12 mouse cellular contexts compared by ENCODE assay signal in the genomic region with DNA sequence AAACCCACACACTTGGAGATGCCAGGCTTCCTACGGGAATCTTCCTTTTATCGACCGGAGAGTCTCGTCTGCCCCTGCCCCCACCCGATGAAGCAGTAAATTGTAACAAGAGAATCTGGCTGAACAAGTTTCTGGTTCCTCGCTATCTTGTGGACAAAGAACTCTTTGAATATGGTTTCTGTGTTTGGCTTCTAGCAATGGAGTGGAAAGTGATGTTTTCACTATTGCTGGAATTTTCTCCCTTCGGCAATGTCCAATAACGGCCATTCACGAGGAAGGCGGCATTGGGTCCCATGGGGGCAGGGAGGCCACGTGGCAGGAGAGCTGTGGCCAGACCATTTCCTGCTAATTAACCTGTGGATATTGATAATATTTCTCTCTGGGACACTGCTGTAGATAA. TPM values are rescaled to one million over a fixed set of nuclear protein-coding genes. Genes with fewer than 3 reads are reported as not detected.
A peak's percentile ranks its signal among the peaks of the same experiment; 100 is the strongest.
DNase-seq lines count a peak whose midpoint lies in the region; ATAC-seq and TF ChIP-seq lines count a peak whose summit lies in the region.
"Had no signal": no experiment of that assay in that cellular context is flagged by ENCODE, and none has a peak within 500 bp of the region (broad histone marks: within the 10 kb centered on the region; RNA-seq: fewer than 3 reads in every experiment).

No protein-coding gene starts in this region.

- H3K36me3 ChIP-seq in hindbrain, embryonic 10.5 days, result no peaks in the 10 kb centered on the region
- H3K36me3 ChIP-seq in hindbrain, embryonic 13.5 days, result no peaks in the 10 kb centered on the region
- H3K36me3 ChIP-seq in embryonic facial prominence, embryonic 14.5 days (ENCODE audit: control insufficient read depth, insufficient read depth, low read length), result no peaks in the 10 kb centered on the region
- H3K36me3 ChIP-seq in limb, embryonic 14.5 days (ENCODE audit: control insufficient read depth, insufficient read depth, low read length), result no peaks in the 10 kb centered on the region
- H3K36me3 ChIP-seq: midbrain, embryonic 15.5 days had no signal

- H3K9ac ChIP-seq in hindbrain, embryonic 13.5 days, result no peak overlapping the region
- no peak overlapping the region; the same call in 1 of the 2 replicates for H3K9ac ChIP-seq in embryonic facial prominence, embryonic 14.5 days (ENCODE audit: low read depth, low read length)
- peak overlapping the region; percentile 13; the same call in 1 of the 2 replicates for H3K9ac ChIP-seq in limb, embryonic 14.5 days (ENCODE audit: low read depth, low read length, severe bottlenecking)
- H3K9ac ChIP-seq: midbrain, embryonic 15.5 days had no signal

- intact Hi-C loops in left cerebral cortex, postnatal 36 days (cut with DNase I), result no loop called here

- peak overlapping the region; percentile 82 for H3K27ac ChIP-seq in hindbrain, embryonic 10.5 days
- H3K27ac ChIP-seq in hindbrain, embryonic 13.5 days, result no peak overlapping the region
- H3K27ac ChIP-seq in embryonic facial prominence, embryonic 14.5 days (replicated peaks; ENCODE audit: low read depth, low read length), result peak overlapping the region; percentile 86
- peak overlapping the region; percentile 21 for H3K27ac ChIP-seq in limb, embryonic 14.5 days (replicated peaks; ENCODE audit: low read depth, low read length)
- H3K27ac ChIP-seq: midbrain, embryonic 15.5 days had no signal

- H3K27me3 ChIP-seq in hindbrain, embryonic 10.5 days (ENCODE audit: insufficient read depth, poor library complexity, severe bottlenecking), result peaks cover 28% of the 10 kb centered on the region
- H3K27me3 ChIP-seq in hindbrain, embryonic 13.5 days, result peaks cover 2% of the 10 kb centered on the region
- H3K27me3 ChIP-seq in embryonic facial prominence, embryonic 14.5 days (replicated peaks; ENCODE audit: control insufficient read depth, insufficient read depth, low read length), result no peaks in the 10 kb centered on the region
- no peaks in the 10 kb centered on the region for H3K27me3 ChIP-seq in limb, embryonic 14.5 days (ENCODE audit: control insufficient read depth, insufficient read depth, low read length)
- H3K27me3 ChIP-seq: midbrain, embryonic 15.5 days had no signal

- H3K4me3 ChIP-seq in hindbrain, embryonic 10.5 days, result peak overlapping the region; percentile 1; the same call in 1 of the 2 replicates
- H3K4me3 ChIP-seq in hindbrain, embryonic 13.5 days, result no peak overlapping the region
- H3K4me3 ChIP-seq in embryonic facial prominence, embryonic 14.5 days (ENCODE audit: low read depth, low read length), result peak overlapping the region; percentile 2; the same call in 1 of the 2 replicates
- H3K4me3 ChIP-seq in limb, embryonic 14.5 days (replicated peaks; ENCODE audit: low read length), result no peak overlapping the region
- H3K4me3 ChIP-seq: midbrain, embryonic 15.5 days had no signal

- peak; percentile 49 for DNase-seq in hindbrain, embryonic 10.5 days (ENCODE audit: low spot score)
- DNase-seq in MN1 (ENCODE audit: low spot score), result peak; percentile 55
- peak; percentile 82 for DNase-seq in embryonic facial prominence, embryonic 14.5 days (ENCODE audit: low spot score)
- DNase-seq in limb, embryonic 14.5 days (ENCODE audit: low spot score), result no peak
- DNase-seq in left cerebral cortex, adult 18-20 months (ENCODE audit: low spot score in 2 of 2), result no peak
- no peak for DNase-seq in cerebellum, adult 9-11 months
- no peak for DNase-seq in left cerebral cortex, postnatal 36 days (ENCODE audit: low spot score in 2 of 2)
- DNase-seq: left cerebral cortex, postnatal 4 days; right cerebral cortex, postnatal 14 days; thymus, postnatal 4 days had no signal

- no peak for ATAC-seq in hindbrain, embryonic 13.5 days (ENCODE audit: low FRiP score)
- peak; percentile 38 for ATAC-seq in embryonic facial prominence, embryonic 14.5 days (ENCODE audit: low read depth)
- no peak for ATAC-seq in limb, embryonic 14.5 days (ENCODE audit: low FRiP score, low read depth)
- ATAC-seq: midbrain, embryonic 15.5 days had no signal

- peaks cover 61% of the 10 kb centered on the region for H3K4me1 ChIP-seq in hindbrain, embryonic 10.5 days (replicated peaks)
- peaks cover 19% of the 10 kb centered on the region for H3K4me1 ChIP-seq in hindbrain, embryonic 13.5 days (replicated peaks)
- H3K4me1 ChIP-seq in embryonic facial prominence, embryonic 14.5 days (ENCODE audit: control insufficient read depth, insufficient read depth, low read length), result peaks cover 27% of the 10 kb centered on the region
- peaks cover 34% of the 10 kb centered on the region for H3K4me1 ChIP-seq in limb, embryonic 14.5 days (ENCODE audit: control insufficient read depth, insufficient read depth, low read length)

- 16% methylated on average over 11 of the region's 11 CpGs for WGBS in hindbrain, embryonic 10.5 days
- 18% methylated on average over 11 of the region's 11 CpGs for WGBS in hindbrain, embryonic 13.5 days
- 13% methylated on average over 11 of the region's 11 CpGs for WGBS in embryonic facial prominence, embryonic 14.5 days
- WGBS in limb, embryonic 14.5 days, result 9% methylated on average over 11 of the region's 11 CpGs

- peaks cover 5% of the 10 kb centered on the region for H3K9me3 ChIP-seq in hindbrain, embryonic 10.5 days
- no peaks in the 10 kb centered on the region for H3K9me3 ChIP-seq in hindbrain, embryonic 13.5 days
- H3K9me3 ChIP-seq in embryonic facial prominence, embryonic 14.5 days (ENCODE audit: control insufficient read depth, low read length), result peaks cover 7% of the 10 kb centered on the region; the same call in 1 of the 2 replicates
- H3K9me3 ChIP-seq in limb, embryonic 14.5 days (ENCODE audit: control insufficient read depth, low read length), result no peaks in the 10 kb centered on the region
- H3K9me3 ChIP-seq: midbrain, embryonic 15.5 days had no signal

- no peak for TF ChIP-seq POLR2A in limb, embryonic 14.5 days (IDR thresholded peaks at IDR 0.05; ENCODE audit: borderline replicate concordance, extremely low read depth, insufficient read depth, insufficient read length)

- H3K4me2 ChIP-seq in hindbrain, embryonic 13.5 days, result no peak overlapping the region
- H3K4me2 ChIP-seq in embryonic facial prominence, embryonic 14.5 days (ENCODE audit: low read depth, low read length), result peak overlapping the region; percentile 50
- peak overlapping the region; percentile 23; the same call in 1 of the 2 replicates for H3K4me2 ChIP-seq in limb, embryonic 14.5 days (replicated peaks; ENCODE audit: low read depth, low read length, severe bottlenecking)
- H3K4me2 ChIP-seq: midbrain, embryonic 15.5 days had no signal

RNA-seq across cellular contexts. Expression of gene Fzd7, which starts 32.8 kb away (rescaled TPM):
- polyA plus RNA-seq in hindbrain, embryonic 10.5 days (2016; fragmentation: Nextera tagmentation; extraction: Ambion mirVana), result 14.4 and 16.1 TPM in 2 replicates
- polyA plus RNA-seq in hindbrain, embryonic 13.5 days (2015; fragmentation: Nextera tagmentation; extraction: Ambion mirVana), result 3.3 and 3.6 TPM in 2 replicates
- 13.8 and 16.6 TPM in 2 replicates for polyA plus RNA-seq in embryonic facial prominence, embryonic 14.5 days (2014; fragmentation: Nextera tagmentation; extraction: Ambion mirVana)
- 27.5 and 38.0 TPM in 2 replicates for polyA plus RNA-seq in limb, embryonic 14.5 days (2012; rRNA removed)
- polyA plus RNA-seq in limb, embryonic 14.5 days (2014; fragmentation: Nextera tagmentation; extraction: Ambion mirVana), result 14.8 and 14.9 TPM in 2 replicates
- 1 to 10 TPM; 7.3 to 8.1 TPM for total RNA-seq in left cerebral cortex, adult 18-20 months (2021)
- total RNA-seq in left cerebral cortex, postnatal 36 days (2021), result 1 to 10 TPM; 5.5 to 6.4 TPM

Comparison
In these comparisons a context has a peak if more than half of its experiments do, and no peak if none do; other contexts are left out.
1. H3K4me3 ChIP-seq: peak in hindbrain, embryonic 10.5 days (single experiment) and embryonic facial prominence, embryonic 14.5 days (single experiment); none in hindbrain, embryonic 13.5 days (single experiment) and limb, embryonic 14.5 days (single experiment).
2. DNase-seq: peak in hindbrain, embryonic 10.5 days (single experiment), MN1 (single experiment) and embryonic facial prominence, embryonic 14.5 days (single experiment); none in limb, embryonic 14.5 days (single experiment), left cerebral cortex, adult 18-20 months (0 of 2), cerebellum, adult 9-11 months (single experiment) and left cerebral cortex, postnatal 36 days (0 of 2).